Mouse (Mus musculus) regulatory T cell (primary cell): Measurements from ENCODE around the gene Olfr1079.
"Not testable (repeated sequence)": the region's sequence is repeated elsewhere in the genome, so short reads cannot be mapped to it uniquely, and the experiment has no call there.

Experiments used
- in situ Hi-C: fragments of 300-600 bp; cut with MboI, MseI; formaldehyde crosslinking; loops from one replicate; pipeline ENCODE4 v1.15.1; 2025; ENCODE audit warnings: high pct_unique_total_duplicates

The Olfr1079 gene

GRCm38 (mm10) chr2:86542380-86542779 is at the start of gene Olfr1079:
TSS of gene Olfr1079 (minus strand) at chr2:86542480.
- in situ Hi-C loops = no loop called here

- in situ Hi-C loops = not testable (repeated sequence)
These were observed 15.9 kb upstream of the Olfr1079 start, which contains the start of gene Olfr1080 for GRCm38 (mm10) chr2:86558135-86558534. TSS of gene Olfr1080 (minus strand) at chr2:86558235.

GRCm38 (mm10) chr2:86530991-86531390 is 11.3 kb downstream of the Olfr1079 start:
- in situ Hi-C loops = no loop called here

DNA sequence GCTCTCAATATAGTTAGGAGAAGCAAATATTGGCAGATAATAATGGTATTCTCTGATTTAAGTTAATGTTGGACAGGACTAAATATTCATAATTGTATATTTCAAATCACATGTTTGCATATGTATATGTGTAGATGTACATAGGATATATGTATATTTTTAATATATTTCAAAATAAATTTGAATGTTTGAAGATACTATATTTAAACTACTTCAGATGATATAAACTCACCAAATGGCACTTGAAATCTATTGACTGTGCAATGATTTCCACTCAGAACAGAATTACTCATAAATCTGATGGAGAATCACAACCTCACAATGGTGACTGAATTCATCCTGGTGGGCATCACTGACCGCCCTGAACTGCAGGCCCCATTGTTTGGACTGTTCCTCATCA is 34.1 kb downstream of the Olfr1079 start, which contains the start of gene Olfr1076:
TSS of gene Olfr1076 (plus strand) at position 301 of the 400 bp plus-strand sequence.
- in situ Hi-C loops = no loop called here

GRCm38 (mm10) chr2:86487286-86487685 is 55.0 kb downstream of the Olfr1079 start, which contains the start of gene Olfr228:
TSS of gene Olfr228 (minus strand) at chr2:86487386.
- in situ Hi-C loops = no loop called here
